Mouse (Mus musculus): ENCODE measurements at regions not wholly inside any gene's neighbourhood (a gene's known extent, or its start where the extent isn't known, plus 50 kb on each side); places are given as distances from the start of the nearest gene placed in this dataset.

- Histone ChIP-seq H3K4me1 (ENCODE audit: control insufficient read depth, insufficient read depth, low read length) (no peaks in the 10 kb centered on the region), H3K4me3 (ENCODE audit: insufficient read depth, low read length) (no peak overlapping the region), H3K27ac (ENCODE audit: insufficient read depth, low read length) (no peak overlapping the region)
- TF ChIP-seq POLR2A (IDR thresholded peaks at IDR 0.05; ENCODE audit: extremely low read depth, insufficient read depth, low read length), result no peak
- TF ChIP-seq CTCF (IDR thresholded peaks at IDR 0.05; ENCODE audit: extremely low read depth, insufficient read depth, low read length), result no peak
Measured at GRCm38 (mm10) chr13:119279449-119279848, 149.0 kb upstream of the Paip1 start.

- TF ChIP-seq CTCF (IDR thresholded peaks at IDR 0.05; ENCODE audit: extremely low read depth, insufficient read depth, low read length) (no peak), POLR2A (IDR thresholded peaks at IDR 0.05; ENCODE audit: extremely low read depth, insufficient read depth, low read length) (no peak)
- Histone ChIP-seq H3K4me1 (ENCODE audit: control insufficient read depth, insufficient read depth, low read length) (no peaks in the 10 kb centered on the region), H3K27ac (ENCODE audit: insufficient read depth, low read length) (no peak overlapping the region), H3K4me3 (ENCODE audit: insufficient read depth, low read length) (no peak overlapping the region)
Measured at GRCm38 (mm10) chr13:119280622-119281021, 147.8 kb upstream of the Paip1 start.

GRCm38 (mm10) chr13:119283448-119283847 is 145.0 kb upstream of the Paip1 start:
- H3K4me3 ChIP-seq (ENCODE audit: insufficient read depth, low read length), result no peak overlapping the region
- TF ChIP-seq POLR2A (IDR thresholded peaks at IDR 0.05; ENCODE audit: extremely low read depth, insufficient read depth, low read length), result no peak
- peak; percentile 66 for TF ChIP-seq CTCF (IDR thresholded peaks at IDR 0.05; ENCODE audit: extremely low read depth, insufficient read depth, low read length)
- no peaks in the 10 kb centered on the region for H3K4me1 ChIP-seq (ENCODE audit: control insufficient read depth, insufficient read depth, low read length)
- H3K27ac ChIP-seq (ENCODE audit: insufficient read depth, low read length), result no peak overlapping the region

GRCm38 (mm10) chr13:119309238-119309637 is 119.2 kb upstream of the Paip1 start:
- H3K4me1 ChIP-seq (ENCODE audit: control insufficient read depth, insufficient read depth, low read length), result no peaks in the 10 kb centered on the region
- no peak overlapping the region for H3K4me3 ChIP-seq (ENCODE audit: insufficient read depth, low read length)
- H3K27ac ChIP-seq (ENCODE audit: insufficient read depth, low read length), result no peak overlapping the region
- TF ChIP-seq CTCF (IDR thresholded peaks at IDR 0.05; ENCODE audit: extremely low read depth, insufficient read depth, low read length) (no peak), POLR2A (IDR thresholded peaks at IDR 0.05; ENCODE audit: extremely low read depth, insufficient read depth, low read length) (no peak)

- Histone ChIP-seq H3K27ac (ENCODE audit: insufficient read depth, low read length) (no peak overlapping the region), H3K4me3 (ENCODE audit: insufficient read depth, low read length) (no peak overlapping the region), H3K4me1 (ENCODE audit: control insufficient read depth, insufficient read depth, low read length) (no peaks in the 10 kb centered on the region)
- TF ChIP-seq POLR2A (IDR thresholded peaks at IDR 0.05; ENCODE audit: extremely low read depth, insufficient read depth, low read length), result no peak
- TF ChIP-seq CTCF (IDR thresholded peaks at IDR 0.05; ENCODE audit: extremely low read depth, insufficient read depth, low read length), result no peak
Measured at GRCm38 (mm10) chr13:119310013-119310412, 118.4 kb upstream of the Paip1 start.

GRCm38 (mm10) chr13:119314356-119314755 is 114.0 kb upstream of the Paip1 start:
- Histone ChIP-seq H3K4me1 (ENCODE audit: control insufficient read depth, insufficient read depth, low read length) (no peaks in the 10 kb centered on the region), H3K4me3 (ENCODE audit: insufficient read depth, low read length) (no peak overlapping the region), H3K27ac (ENCODE audit: insufficient read depth, low read length) (no peak overlapping the region)
- TF ChIP-seq CTCF (IDR thresholded peaks at IDR 0.05; ENCODE audit: extremely low read depth, insufficient read depth, low read length) (no peak), POLR2A (IDR thresholded peaks at IDR 0.05; ENCODE audit: extremely low read depth, insufficient read depth, low read length) (no peak)

GRCm38 (mm10) chr13:119318358-119318757 is 110.0 kb upstream of the Paip1 start:
- Histone ChIP-seq H3K4me1 (ENCODE audit: control insufficient read depth, insufficient read depth, low read length) (no peaks in the 10 kb centered on the region), H3K27ac (ENCODE audit: insufficient read depth, low read length) (no peak overlapping the region), H3K4me3 (ENCODE audit: insufficient read depth, low read length) (no peak overlapping the region)
- TF ChIP-seq POLR2A (IDR thresholded peaks at IDR 0.05; ENCODE audit: extremely low read depth, insufficient read depth, low read length), result no peak
- TF ChIP-seq CTCF (IDR thresholded peaks at IDR 0.05; ENCODE audit: extremely low read depth, insufficient read depth, low read length), result peak; percentile 52; the same call in 1 of the 2 replicates

- no peak overlapping the region for H3K4me3 ChIP-seq (ENCODE audit: insufficient read depth, low read length)
- H3K4me1 ChIP-seq (ENCODE audit: control insufficient read depth, insufficient read depth, low read length), result no peaks in the 10 kb centered on the region
- TF ChIP-seq CTCF (IDR thresholded peaks at IDR 0.05; ENCODE audit: extremely low read depth, insufficient read depth, low read length), result no peak
- TF ChIP-seq POLR2A (IDR thresholded peaks at IDR 0.05; ENCODE audit: extremely low read depth, insufficient read depth, low read length), result no peak
- no peak overlapping the region for H3K27ac ChIP-seq (ENCODE audit: insufficient read depth, low read length)
Measured at GRCm38 (mm10) chr13:119325510-119325909, 102.9 kb upstream of the Paip1 start.

- no peaks in the 10 kb centered on the region for H3K4me1 ChIP-seq (ENCODE audit: control insufficient read depth, insufficient read depth, low read length)
- H3K4me3 ChIP-seq (ENCODE audit: insufficient read depth, low read length), result no peak overlapping the region
- TF ChIP-seq POLR2A (IDR thresholded peaks at IDR 0.05; ENCODE audit: extremely low read depth, insufficient read depth, low read length) (no peak), CTCF (IDR thresholded peaks at IDR 0.05; ENCODE audit: extremely low read depth, insufficient read depth, low read length) (no peak)
- no peak overlapping the region for H3K27ac ChIP-seq (ENCODE audit: insufficient read depth, low read length)
Measured at GRCm38 (mm10) chr13:119326877-119327625, 101.3 kb upstream of the Paip1 start.

- no peak overlapping the region for H3K27ac ChIP-seq (ENCODE audit: insufficient read depth, low read length)
- TF ChIP-seq CTCF (IDR thresholded peaks at IDR 0.05; ENCODE audit: extremely low read depth, insufficient read depth, low read length) (no peak), POLR2A (IDR thresholded peaks at IDR 0.05; ENCODE audit: extremely low read depth, insufficient read depth, low read length) (no peak)
Measured at GRCm38 (mm10) chr13:119328731-119329130, 99.7 kb upstream of the Paip1 start.

More at GRCm38 (mm10) chr13:119328731-119329130, 99.7 kb upstream of the Paip1 start:
- Histone ChIP-seq H3K4me1 (ENCODE audit: control insufficient read depth, insufficient read depth, low read length) (no peaks in the 10 kb centered on the region), H3K4me3 (ENCODE audit: insufficient read depth, low read length) (no peak overlapping the region)

Data from cortical plate, adult 2 months (tissue).